8 mouse cellular contexts compared by ENCODE assay signal in the genomic region with DNA sequence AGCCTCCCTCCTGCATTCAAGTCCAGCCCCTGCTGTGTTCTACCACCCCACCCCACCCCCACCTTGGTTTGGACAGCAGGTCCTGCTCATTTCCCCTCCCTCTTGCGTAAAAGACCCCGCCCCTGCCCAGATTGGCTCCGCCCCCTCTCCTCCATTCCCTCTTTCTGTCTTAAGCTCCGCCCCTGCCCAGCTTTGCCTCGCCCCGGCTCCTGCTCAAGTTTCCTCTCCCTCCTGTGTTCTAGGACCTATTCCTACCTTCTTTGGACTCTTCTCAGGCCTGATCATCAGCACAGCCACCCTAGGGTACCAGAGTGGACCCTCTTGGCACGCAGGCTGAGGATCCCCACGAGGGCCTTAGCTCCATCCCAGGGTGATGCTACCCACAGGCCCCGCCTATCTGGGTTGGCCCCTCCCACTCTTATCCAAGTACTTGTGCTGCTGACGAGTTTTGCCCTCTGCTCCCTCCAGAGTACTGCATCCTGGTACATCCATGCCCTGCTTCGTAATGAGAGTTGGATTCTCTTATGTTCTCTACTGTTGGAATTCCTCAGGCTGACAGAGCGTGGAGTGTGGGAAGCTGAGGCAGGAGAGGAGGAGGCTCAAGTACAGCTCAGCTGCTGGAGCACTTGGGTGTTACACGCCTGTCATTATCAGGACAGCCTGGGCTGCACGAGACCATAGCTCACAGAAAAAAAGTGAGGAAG. TPM values are rescaled to one million over a fixed set of nuclear protein-coding genes. Genes with fewer than 3 reads are reported as not detected.
DNase-seq lines count a peak whose midpoint lies in the region; ATAC-seq lines count a peak whose summit lies in the region.

No protein-coding gene starts in this region.

- 0 out of 2 replicates have a peak overlapping the region, but pooled peaks have one; percentile 1 for H3K4me3 ChIP-seq in lung, embryonic 15.5 days
- no peak overlapping the region for H3K4me3 ChIP-seq in forebrain, embryonic 16.5 days (replicated peaks; ENCODE audit: low read length)

- ATAC-seq in cerebellum, adult (ENCODE audit: insufficient number of reproducible peaks, low FRiP score, low TSS enrichment) = no peak
- ATAC-seq in lung, embryonic 15.5 days (ENCODE audit: borderline replicate concordance, extremely low read depth, low FRiP score, low TSS enrichment) = 0 out of 2 replicates have a peak, but pooled peaks have one; percentile 3
- no peak for ATAC-seq in forebrain, embryonic 16.5 days

- no peaks in the 10 kb centered on the region for H3K9me3 ChIP-seq in lung, embryonic 15.5 days
- H3K9me3 ChIP-seq in forebrain, embryonic 16.5 days (ENCODE audit: control insufficient read depth, low read length) = no peaks in the 10 kb centered on the region

- no peak overlapping the region for H3K9ac ChIP-seq in lung, embryonic 15.5 days
- no peak overlapping the region for H3K9ac ChIP-seq in forebrain, embryonic 16.5 days (replicated peaks; ENCODE audit: low read depth, low read length)

- no peak overlapping the region for H3K4me2 ChIP-seq in lung, embryonic 15.5 days
- no peak overlapping the region for H3K4me2 ChIP-seq in forebrain, embryonic 16.5 days (ENCODE audit: low read length)

- peaks cover 38% of the 10 kb centered on the region for H3K4me1 ChIP-seq in lung, embryonic 15.5 days
- H3K4me1 ChIP-seq in forebrain, embryonic 16.5 days (replicated peaks; ENCODE audit: control insufficient read depth, insufficient read depth, low read length) = peaks cover 37% of the 10 kb centered on the region

- peak; percentile 59 for DNase-seq in cerebellum, adult 11 months
- peak; percentile 50 for DNase-seq in ovary, postnatal 36 days (ENCODE audit: low spot score)
- no peak for DNase-seq in ovary, postnatal 10 days (ENCODE audit: low spot score)
- peak; percentile 28 for DNase-seq in kidney, adult 18-20 months
- DNase-seq in thymus, postnatal 36 days = peak; percentile 23 to 53

- WGBS in lung, embryonic 15.5 days = 14% methylated on average over 14 of the region's 14 CpGs
- 13% methylated on average over 14 of the region's 14 CpGs for WGBS in forebrain, embryonic 16.5 days

- peaks cover 37% of the 10 kb centered on the region for H3K36me3 ChIP-seq in lung, embryonic 15.5 days
- peaks cover 6% of the 10 kb centered on the region; the same call in 1 of the 2 replicates for H3K36me3 ChIP-seq in forebrain, embryonic 16.5 days (ENCODE audit: control insufficient read depth, insufficient read depth)

- no peak overlapping the region for H3K27ac ChIP-seq in lung, embryonic 15.5 days
- no peak overlapping the region for H3K27ac ChIP-seq in forebrain, embryonic 16.5 days (ENCODE audit: low read length)

- no peaks in the 10 kb centered on the region for H3K27me3 ChIP-seq in lung, embryonic 15.5 days
- no peaks in the 10 kb centered on the region for H3K27me3 ChIP-seq in forebrain, embryonic 16.5 days (replicated peaks; ENCODE audit: control insufficient read depth, insufficient read depth, low read length)

RNA-seq across cellular contexts. Expression of a gene that starts 1.2 kb away (rescaled TPM):
- 1,553 and 1,704 TPM in 2 replicates for polyA plus RNA-seq in lung, embryonic 15.5 days (2015; fragmentation: Nextera tagmentation; extraction: Ambion mirVana)
- 921 and 1,031 TPM in 2 replicates for polyA plus RNA-seq in forebrain, embryonic 16.5 days (2015; fragmentation: Nextera tagmentation; extraction: Ambion mirVana)

RNA-seq across cellular contexts. Expression of a gene that starts 2.4 kb away (rescaled TPM):
- polyA plus RNA-seq in lung, embryonic 15.5 days (2015; fragmentation: Nextera tagmentation; extraction: Ambion mirVana) = 206 and 215 TPM in 2 replicates
- 167 and 179 TPM in 2 replicates for polyA plus RNA-seq in forebrain, embryonic 16.5 days (2015; fragmentation: Nextera tagmentation; extraction: Ambion mirVana)

RNA-seq across cellular contexts. Expression of a gene that starts 14.7 kb away (rescaled TPM):
- 51.7 and 54.0 TPM in 2 replicates for polyA plus RNA-seq in lung, embryonic 15.5 days (2015; fragmentation: Nextera tagmentation; extraction: Ambion mirVana)
- polyA plus RNA-seq in forebrain, embryonic 16.5 days (2015; fragmentation: Nextera tagmentation; extraction: Ambion mirVana) = 48.2 and 48.6 TPM in 2 replicates

RNA-seq across cellular contexts. Expression of a gene that starts 15.9 kb away (rescaled TPM):
- 0.52 and 1.2 TPM in 2 replicates for polyA plus RNA-seq in lung, embryonic 15.5 days (2015; fragmentation: Nextera tagmentation; extraction: Ambion mirVana)
- polyA plus RNA-seq in forebrain, embryonic 16.5 days (2015; fragmentation: Nextera tagmentation; extraction: Ambion mirVana) = 1.0 and 1.5 TPM in 2 replicates

RNA-seq across cellular contexts. Expression of a gene that starts 27.4 kb away (rescaled TPM):
- 92.7 and 96.6 TPM in 2 replicates for polyA plus RNA-seq in lung, embryonic 15.5 days (2015; fragmentation: Nextera tagmentation; extraction: Ambion mirVana)
- polyA plus RNA-seq in forebrain, embryonic 16.5 days (2015; fragmentation: Nextera tagmentation; extraction: Ambion mirVana) = 121 and 133 TPM in 2 replicates
